Mouse (Mus musculus): ENCODE data around the gene Abcd4.

Gene Abcd4

GRCm38 (mm10) chr12:84616977-84617630, at the start of gene Abcd4:
Gene Abcd4 (minus strand): TSS chr12:84617413.
- DNase-seq (ENCODE audit: low spot score in 2 of 2): peak; percentile 90

GRCm38 (mm10) chr12:84653912-84654311, 36.7 kb upstream of the Abcd4 start:
- DNase-seq (ENCODE audit: low spot score in 2 of 2): peak in 1 of 2 experiments; percentile 62

- DNase-seq (ENCODE audit: low spot score in 2 of 2): no peak
These were observed 33.0 kb upstream of the Abcd4 start for GRCm38 (mm10) chr12:84650234-84650633.

- DNase-seq (ENCODE audit: low spot score in 2 of 2): no peak
These were observed 23.4 kb upstream of the Abcd4 start, which contains the start of gene Vrtn for GRCm38 (mm10) chr12:84640654-84641053. Gene Vrtn (plus strand): TSS chr12:84641019.

GRCm38 (mm10) chr12:84640253-84640652, 23.0 kb upstream of the Abcd4 start:
- DNase-seq (ENCODE audit: low spot score in 2 of 2): no peak

GRCm38 (mm10) chr12:84631867-84632266, 14.7 kb upstream of the Abcd4 start:
- DNase-seq (ENCODE audit: low spot score in 2 of 2): no peak

GRCm38 (mm10) chr12:84625116-84625515, 7.9 kb upstream of the Abcd4 start:
- DNase-seq (ENCODE audit: low spot score in 2 of 2): no peak

GRCm38 (mm10) chr12:84624601-84625000, 7.4 kb upstream of the Abcd4 start:
- no peak for DNase-seq (ENCODE audit: low spot score in 2 of 2)

- DNase-seq (ENCODE audit: low spot score in 2 of 2): no peak
These were observed 3.8 kb upstream of the Abcd4 start for GRCm38 (mm10) chr12:84620975-84621374.

- DNase-seq (ENCODE audit: low spot score in 2 of 2): no peak
These were observed 450 bp upstream of the Abcd4 start for GRCm38 (mm10) chr12:84617663-84618062.

- no peak for DNase-seq (ENCODE audit: low spot score in 2 of 2)
These were observed 2.7 kb downstream of the Abcd4 start for GRCm38 (mm10) chr12:84614524-84614923.

- no peak for DNase-seq (ENCODE audit: low spot score in 2 of 2)
These were observed 3.2 kb downstream of the Abcd4 start for GRCm38 (mm10) chr12:84614001-84614400.

- no peak for DNase-seq (ENCODE audit: low spot score in 2 of 2)
These were observed 4.7 kb downstream of the Abcd4 start for GRCm38 (mm10) chr12:84612518-84612917.

GRCm38 (mm10) chr12:84611718-84612117, 5.5 kb downstream of the Abcd4 start:
- DNase-seq (ENCODE audit: low spot score in 2 of 2): no peak

- no peak for DNase-seq (ENCODE audit: low spot score in 2 of 2)
These were observed 11.4 kb downstream of the Abcd4 start for GRCm38 (mm10) chr12:84605860-84606259.

- no peak for DNase-seq (ENCODE audit: low spot score in 2 of 2)
These were observed 13.2 kb downstream of the Abcd4 start for GRCm38 (mm10) chr12:84604001-84604400.

- no peak for DNase-seq (ENCODE audit: low spot score in 2 of 2)
These were observed 18.9 kb downstream of the Abcd4 start for GRCm38 (mm10) chr12:84598324-84598723.

GRCm38 (mm10) chr12:84589825-84590761, 27.1 kb downstream of the Abcd4 start:
- peak; percentile 78 to 89 for DNase-seq (ENCODE audit: low spot score in 2 of 2)

- no peak for DNase-seq (ENCODE audit: low spot score in 2 of 2)
These were observed 35.9 kb downstream of the Abcd4 start for GRCm38 (mm10) chr12:84581285-84581684.

GRCm38 (mm10) chr12:84578440-84578770, 38.8 kb downstream of the Abcd4 start:
- no peak for DNase-seq (ENCODE audit: low spot score in 2 of 2)

GRCm38 (mm10) chr12:84577768-84578439, 39.3 kb downstream of the Abcd4 start:
- DNase-seq (ENCODE audit: low spot score in 2 of 2): no peak

GRCm38 (mm10) chr12:84573094-84573493, 44.1 kb downstream of the Abcd4 start:
- no peak for DNase-seq (ENCODE audit: low spot score in 2 of 2)

All from frontal cortex, postnatal 10 days (tissue).